Mouse (Mus musculus) myocyte (in vitro differentiated cells): ENCODE results near the gene Jazf1.

Experiments used
- E2F4 ChIP-seq: IDR thresholded peaks from one replicate; pipeline ENCODE4 v1.6.1; 2011; ENCODE audit warnings: mild to moderate bottlenecking, control low read depth, moderate library complexity; ENCODE audit not compliant: insufficient read depth
- MAX ChIP-seq: IDR thresholded peaks from one replicate; pipeline ENCODE4 v1.6.1; 2011; ENCODE audit warnings: low read depth, mild to moderate bottlenecking, control low read depth
- MYOD1 ChIP-seq, 3 experiments: IDR thresholded peaks; one replicate each; pipeline ENCODE4 v1.6.1; 2011; ENCODE audit warnings: control low read depth in 2 of 3, low read depth in 2 of 3, mild to moderate bottlenecking in 2 of 3, moderate library complexity in 1 of 3; ENCODE audit not compliant: insufficient read length in 2 of 3, control insufficient read depth in 1 of 3
- MYOG ChIP-seq, 3 experiments: IDR thresholded peaks; one replicate each; pipeline ENCODE4 v1.6.1; 2011; ENCODE audit warnings: control low read depth in 2 of 3, low read depth in 2 of 3, mild to moderate bottlenecking in 2 of 3; ENCODE audit not compliant: insufficient read length in 2 of 3, control insufficient read depth in 1 of 3, insufficient read depth in 1 of 3
- POLR2A ChIP-seq: IDR thresholded peaks from one replicate; pipeline ENCODE4 v1.6.1; 2011; ENCODE audit warnings: low read depth, mild to moderate bottlenecking, control low read depth, moderate library complexity; ENCODE audit not compliant: insufficient read length
- POLR2AphosphoS2 ChIP-seq: IDR thresholded peaks from one replicate; pipeline ENCODE4 v1.6.1; 2011; ENCODE audit warnings: low read depth, control low read depth; ENCODE audit not compliant: insufficient read length
- REST ChIP-seq: IDR thresholded peaks from one replicate; pipeline ENCODE4 v1.6.1; 2011; ENCODE audit warnings: mild to moderate bottlenecking, control low read depth, moderate library complexity; ENCODE audit not compliant: insufficient read depth, insufficient read length
- TCF12 ChIP-seq: IDR thresholded peaks from one replicate; pipeline ENCODE4 v1.6.1; 2011; ENCODE audit warnings: mild to moderate bottlenecking, control low read depth; ENCODE audit not compliant: poor library complexity, insufficient read depth, severe bottlenecking
- TCF3 ChIP-seq: IDR thresholded peaks from one replicate; pipeline ENCODE4 v1.6.1; 2011; ENCODE audit warnings: low read depth, control low read depth; ENCODE audit not compliant: insufficient read length
- USF1 ChIP-seq: IDR thresholded peaks from one replicate; pipeline ENCODE4 v1.6.1; 2011; ENCODE audit warnings: low read depth, mild to moderate bottlenecking, control low read depth, moderate library complexity

DNA sequence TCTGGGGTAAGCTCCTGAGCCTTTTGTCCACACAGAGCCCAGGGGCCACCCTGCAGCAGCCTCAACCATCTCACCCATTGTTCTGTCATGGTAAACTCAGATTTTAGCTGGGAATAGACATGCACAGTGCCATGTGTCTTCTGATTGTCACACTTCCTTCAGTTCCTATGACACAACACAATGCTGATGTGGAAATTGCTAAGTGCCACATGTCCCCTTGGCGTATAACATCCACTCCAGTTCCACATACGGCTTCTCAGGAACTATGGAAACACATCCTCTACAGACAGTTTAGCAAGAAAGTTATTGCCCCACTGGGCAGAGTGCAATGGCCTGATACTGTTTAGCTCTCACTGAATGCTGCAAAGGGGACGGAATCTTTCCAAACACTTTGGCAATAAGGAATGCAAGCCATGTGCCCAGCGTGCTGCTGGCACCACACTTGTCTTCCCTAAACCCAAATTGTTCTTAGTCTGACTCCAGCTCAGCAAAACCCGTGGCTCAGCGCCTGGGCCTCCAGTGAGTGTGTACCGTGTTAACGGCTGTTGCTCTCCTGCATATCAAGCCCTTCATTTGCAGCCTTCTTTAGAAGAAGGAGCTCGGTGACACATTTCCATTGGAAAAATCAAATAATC is 207.1 kb downstream of the Jazf1 start:
- TF ChIP-seq E2F4 = no peak
- TF ChIP-seq POLR2A = no peak
- TF ChIP-seq TCF3 = no peak
- no peak for TF ChIP-seq MAX
- no peak for TF ChIP-seq POLR2AphosphoS2
- no peak for TF ChIP-seq USF1
- TF ChIP-seq REST = no peak
- no peak for TF ChIP-seq MYOD1 (IDR thresholded peaks at IDR 0.05; ENCODE audit: control insufficient read depth in 1 of 3, insufficient read length in 2 of 3, low read depth in 2 of 3)
- TF ChIP-seq MYOG (IDR thresholded peaks at IDR 0.05; ENCODE audit: control insufficient read depth in 1 of 3, insufficient read depth in 1 of 3, insufficient read length in 2 of 3, low read depth in 2 of 3) = no peak
- TF ChIP-seq TCF12 = no peak
